Mouse (Mus musculus): ENCODE measurements around the gene Mcm3. TPM values are rescaled to one million over a fixed set of nuclear protein-coding genes. Genes with fewer than 3 reads are reported as not detected.

Mcm3 gene
- polyA plus RNA-seq, 1 experiment from 2014 or later: 28.3 TPM

DNA sequence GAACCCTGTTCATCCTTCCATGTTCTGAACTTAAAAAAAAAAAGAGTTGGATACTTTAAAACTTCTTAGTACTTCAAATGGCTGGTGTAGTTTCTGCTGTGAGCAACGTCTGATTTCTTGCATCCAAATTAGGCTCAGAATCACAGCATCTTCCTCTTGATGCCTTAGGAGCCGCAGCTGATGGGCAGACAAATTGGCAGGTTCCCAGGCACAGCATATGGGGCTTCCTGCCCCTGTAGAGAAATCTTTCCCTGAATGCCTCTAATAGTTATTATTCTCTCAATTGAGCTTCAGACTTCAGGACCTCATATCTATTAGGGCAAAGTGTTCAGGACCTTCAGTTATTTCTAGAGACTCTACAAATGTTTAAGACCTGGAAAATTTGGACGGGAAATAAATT, 19.8 kb upstream of the Mcm3 start:
- Histone ChIP-seq H3K9ac (replicated peaks; ENCODE audit: low read length) (no peak overlapping the region), H3K27me3 (ENCODE audit: control insufficient read depth, insufficient read depth, low read length) (no peaks in the 10 kb centered on the region), H3K4me2 (ENCODE audit: low read length) (no peak overlapping the region), H3K4me1 (ENCODE audit: control insufficient read depth, insufficient read depth, low read length) (peaks cover 2% of the 10 kb centered on the region; the same call in 1 of the 2 replicates), H3K9me3 (ENCODE audit: control insufficient read depth, low read length) (no peaks in the 10 kb centered on the region), H3K36me3 (ENCODE audit: control insufficient read depth, insufficient read depth, low read length) (no peaks in the 10 kb centered on the region), H3K4me3 (replicated peaks; ENCODE audit: low read depth, low read length) (no peak overlapping the region), H3K27ac (replicated peaks; ENCODE audit: low read depth, low read length) (no peak overlapping the region)
- peak; percentile 11 for DNase-seq
- 76% methylated on average over 3 of the region's 3 CpGs for WGBS
- no peak for ATAC-seq (ENCODE audit: low FRiP score, low TSS enrichment)

DNA sequence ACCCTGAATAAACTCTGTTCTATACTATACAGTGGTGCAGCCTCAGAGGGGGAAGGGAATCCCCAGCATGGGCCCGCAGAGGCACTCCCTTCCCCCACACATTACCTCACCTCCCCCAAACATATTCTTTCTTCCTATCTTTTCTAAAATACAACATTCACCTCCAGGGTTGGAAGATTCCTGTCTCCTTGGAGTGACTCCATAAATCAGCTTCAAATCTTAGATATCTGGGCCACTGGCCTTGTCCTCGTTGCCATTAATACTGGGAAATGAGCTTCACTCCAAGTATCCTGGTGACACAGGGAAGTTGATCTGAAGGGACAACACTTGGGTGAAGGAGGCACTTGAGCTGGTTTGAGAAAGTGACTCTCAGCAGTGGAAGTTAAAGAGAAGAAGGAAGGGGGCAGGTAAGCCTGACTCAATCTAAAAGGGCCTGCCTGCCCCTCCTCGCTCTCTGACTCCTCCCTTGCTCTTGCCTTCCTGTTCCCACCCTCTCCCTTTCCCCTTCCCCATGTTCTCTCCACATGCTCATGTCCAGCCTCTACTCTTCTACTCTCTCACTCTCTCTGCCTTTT, 16.5 kb upstream of the Mcm3 start:
- H3K36me3 ChIP-seq (ENCODE audit: control insufficient read depth, insufficient read depth, low read length): no peaks in the 10 kb centered on the region
- no peaks in the 10 kb centered on the region for H3K9me3 ChIP-seq (ENCODE audit: control insufficient read depth, low read length)
- no peaks in the 10 kb centered on the region for H3K4me1 ChIP-seq (ENCODE audit: control insufficient read depth, insufficient read depth, low read length)
- no peak for DNase-seq
- no peak overlapping the region for H3K4me3 ChIP-seq (replicated peaks; ENCODE audit: low read depth, low read length)
- no peak for ATAC-seq (ENCODE audit: low FRiP score, low TSS enrichment)
- H3K4me2 ChIP-seq (ENCODE audit: low read length): no peak overlapping the region
- no peaks in the 10 kb centered on the region for H3K27me3 ChIP-seq (ENCODE audit: control insufficient read depth, insufficient read depth, low read length)
- no peak overlapping the region for H3K27ac ChIP-seq (replicated peaks; ENCODE audit: low read depth, low read length)
- H3K9ac ChIP-seq (replicated peaks; ENCODE audit: low read length): no peak overlapping the region
- WGBS: 87% methylated on average over 3 of the region's 3 CpGs

DNA sequence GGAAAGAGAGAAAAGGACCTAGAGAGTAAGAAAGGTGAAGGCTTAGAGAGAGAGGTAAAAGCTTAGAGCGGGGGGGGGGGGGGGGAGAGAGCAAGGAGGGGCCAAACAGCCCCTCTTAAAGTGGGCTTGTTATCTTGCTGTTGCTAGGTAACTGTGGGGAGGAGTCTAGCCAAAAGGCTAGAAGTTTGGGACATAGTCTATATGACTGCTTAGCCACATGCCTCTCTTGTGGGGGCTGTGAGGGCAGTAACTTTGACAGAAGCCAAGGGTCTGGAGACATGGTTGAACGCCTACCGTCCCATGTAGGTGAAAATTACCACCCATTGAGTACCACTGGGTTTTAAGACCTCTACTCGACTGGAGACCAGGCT, 13.0 kb upstream of the Mcm3 start:
- Histone ChIP-seq H3K36me3 (ENCODE audit: control insufficient read depth, insufficient read depth, low read length) (no peaks in the 10 kb centered on the region), H3K27ac (replicated peaks; ENCODE audit: low read depth, low read length) (no peak overlapping the region), H3K4me3 (replicated peaks; ENCODE audit: low read depth, low read length) (no peak overlapping the region), H3K4me1 (ENCODE audit: control insufficient read depth, insufficient read depth, low read length) (no peaks in the 10 kb centered on the region), H3K27me3 (ENCODE audit: control insufficient read depth, insufficient read depth, low read length) (no peaks in the 10 kb centered on the region), H3K9ac (replicated peaks; ENCODE audit: low read length) (no peak overlapping the region), H3K4me2 (ENCODE audit: low read length) (no peak overlapping the region), H3K9me3 (ENCODE audit: control insufficient read depth, low read length) (no peaks in the 10 kb centered on the region)
- 85% methylated on average over 3 of the region's 4 CpGs for WGBS
- 0 out of 2 replicates have a peak, but pooled peaks have one; percentile 41 for ATAC-seq (ENCODE audit: low FRiP score, low TSS enrichment)
- DNase-seq: no peak

DNA sequence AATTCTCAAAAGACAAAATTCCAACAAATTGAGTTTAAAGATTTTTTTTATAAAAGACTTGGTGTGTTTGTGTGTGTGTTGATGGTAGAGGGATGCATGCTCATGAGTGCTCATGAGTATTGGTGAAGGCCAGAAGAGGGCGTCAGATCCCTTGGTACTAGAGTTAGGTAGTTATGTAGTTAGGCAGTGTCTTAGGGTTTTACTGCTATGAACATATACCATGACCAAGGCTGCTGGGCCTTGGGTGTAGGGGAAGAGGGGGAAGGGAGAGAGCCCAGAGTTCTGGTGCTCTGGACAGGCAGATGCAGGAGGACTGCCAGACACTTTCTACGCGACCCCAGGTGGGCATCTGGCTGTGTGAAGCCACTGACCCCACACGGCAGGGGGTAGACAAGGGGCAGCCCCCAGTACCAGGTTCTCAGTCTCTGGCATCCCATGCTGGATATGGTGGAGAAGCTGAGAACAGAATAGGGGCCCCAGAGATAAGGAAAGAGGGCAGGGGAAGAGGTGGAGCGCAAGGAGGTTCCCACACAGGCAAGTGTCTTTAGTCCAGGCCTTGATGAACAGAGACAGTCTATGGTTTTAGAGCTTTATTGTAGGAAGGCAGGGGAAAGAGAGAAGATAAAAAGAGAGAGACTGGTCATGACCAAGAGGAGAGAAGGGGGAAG, 12.5 kb upstream of the Mcm3 start:
- Histone ChIP-seq H3K9me3 (ENCODE audit: control insufficient read depth, low read length) (no peaks in the 10 kb centered on the region), H3K4me2 (ENCODE audit: low read length) (no peak overlapping the region), H3K4me1 (ENCODE audit: control insufficient read depth, insufficient read depth, low read length) (no peaks in the 10 kb centered on the region), H3K27me3 (ENCODE audit: control insufficient read depth, insufficient read depth, low read length) (no peaks in the 10 kb centered on the region), H3K9ac (replicated peaks; ENCODE audit: low read length) (no peak overlapping the region), H3K36me3 (ENCODE audit: control insufficient read depth, insufficient read depth, low read length) (no peaks in the 10 kb centered on the region), H3K27ac (replicated peaks; ENCODE audit: low read depth, low read length) (no peak overlapping the region), H3K4me3 (replicated peaks; ENCODE audit: low read depth, low read length) (no peak overlapping the region)
- no peak for DNase-seq
- WGBS: 76% methylated on average over 5 of the region's 5 CpGs
- ATAC-seq (ENCODE audit: low FRiP score, low TSS enrichment): no peak

DNA sequence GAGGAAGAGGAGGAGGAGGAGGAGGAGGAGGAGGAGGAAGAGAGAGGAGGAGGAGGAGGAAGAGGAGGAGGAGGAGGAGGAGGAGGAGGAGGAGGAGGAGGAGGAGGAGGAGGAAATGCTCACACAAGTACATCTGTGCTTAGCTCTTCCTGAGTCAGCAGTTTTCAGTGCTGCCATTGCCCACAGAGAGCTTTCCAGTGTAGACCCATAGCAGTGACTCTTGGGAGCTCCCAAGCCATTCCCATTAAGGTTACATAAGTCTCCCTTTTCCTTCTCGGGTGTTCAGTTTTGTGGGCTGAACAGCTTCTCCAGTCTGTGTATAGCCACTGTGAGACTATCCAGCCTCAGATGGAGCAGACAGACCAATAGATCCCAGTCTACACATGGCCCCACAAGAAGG, 10.4 kb upstream of the Mcm3 start:
- Histone ChIP-seq H3K27ac (replicated peaks; ENCODE audit: low read depth, low read length) (no peak overlapping the region), H3K9ac (replicated peaks; ENCODE audit: low read length) (no peak overlapping the region), H3K4me2 (ENCODE audit: low read length) (no peak overlapping the region), H3K4me3 (replicated peaks; ENCODE audit: low read depth, low read length) (no peak overlapping the region), H3K4me1 (ENCODE audit: control insufficient read depth, insufficient read depth, low read length) (no peaks in the 10 kb centered on the region), H3K9me3 (ENCODE audit: control insufficient read depth, low read length) (no peaks in the 10 kb centered on the region), H3K27me3 (ENCODE audit: control insufficient read depth, insufficient read depth, low read length) (no peaks in the 10 kb centered on the region), H3K36me3 (ENCODE audit: control insufficient read depth, insufficient read depth, low read length) (no peaks in the 10 kb centered on the region)
- whole genome bisulfite sequencing: 86% methylated on average over 1 of the region's 1 CpGs
- ATAC-seq (ENCODE audit: low FRiP score, low TSS enrichment) (no peak), DNase-seq (no peak)

DNA sequence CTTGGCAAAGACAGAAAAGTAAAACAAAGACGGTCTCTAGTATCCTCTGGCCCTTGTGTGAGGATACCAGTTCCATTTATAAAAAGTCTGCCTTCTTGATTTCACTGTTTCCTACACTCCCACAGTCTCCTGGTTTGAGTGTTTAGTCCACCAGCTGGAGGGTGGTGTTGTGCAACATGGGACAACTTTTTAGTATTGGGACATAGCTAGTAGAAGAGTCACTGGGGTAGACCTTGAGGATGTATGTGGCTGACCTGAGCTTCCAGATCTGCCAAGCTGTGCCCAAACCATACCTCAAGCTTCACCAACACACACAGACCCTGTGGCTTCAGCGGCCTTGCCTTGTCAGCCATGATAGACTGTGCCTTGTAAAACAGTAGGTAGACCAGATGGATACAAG, 7.9 kb upstream of the Mcm3 start:
- no peaks in the 10 kb centered on the region for H3K9me3 ChIP-seq (ENCODE audit: control insufficient read depth, low read length)
- no peaks in the 10 kb centered on the region for H3K36me3 ChIP-seq (ENCODE audit: control insufficient read depth, insufficient read depth, low read length)
- ATAC-seq (ENCODE audit: low FRiP score, low TSS enrichment) (no peak), DNase-seq (no peak)
- H3K27ac ChIP-seq (replicated peaks; ENCODE audit: low read depth, low read length): no peak overlapping the region
- no peaks in the 10 kb centered on the region for H3K4me1 ChIP-seq (ENCODE audit: control insufficient read depth, insufficient read depth, low read length)
- H3K4me2 ChIP-seq (ENCODE audit: low read length): no peak overlapping the region
- no peak overlapping the region for H3K9ac ChIP-seq (replicated peaks; ENCODE audit: low read length)
- H3K27me3 ChIP-seq (ENCODE audit: control insufficient read depth, insufficient read depth, low read length): no peaks in the 10 kb centered on the region
- 89% methylated on average over 2 of the region's 2 CpGs for WGBS
- H3K4me3 ChIP-seq (replicated peaks; ENCODE audit: low read depth, low read length): no peak overlapping the region

DNA sequence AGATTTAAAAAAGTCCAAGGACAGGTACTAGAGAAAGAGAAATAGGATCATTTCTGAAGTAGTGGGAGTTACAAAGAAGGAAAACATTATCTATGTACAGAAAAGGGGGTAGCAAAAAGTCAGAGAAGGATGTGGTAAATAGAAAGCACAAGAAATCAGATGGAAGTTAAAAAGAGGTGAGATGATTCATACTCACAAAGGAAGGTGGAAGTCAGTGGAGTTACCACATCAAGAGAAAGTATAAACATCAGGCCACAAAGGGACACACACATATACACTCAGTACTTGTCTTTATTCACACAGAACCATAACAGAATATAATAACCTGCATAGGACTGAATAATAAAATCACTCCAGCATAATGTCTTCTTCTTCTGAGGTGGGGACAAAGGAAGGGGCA, 4.9 kb upstream of the Mcm3 start:
- ATAC-seq (ENCODE audit: low FRiP score, low TSS enrichment) (no peak), DNase-seq (no peak)
- Histone ChIP-seq H3K27ac (replicated peaks; ENCODE audit: low read depth, low read length) (no peak overlapping the region), H3K36me3 (ENCODE audit: control insufficient read depth, insufficient read depth, low read length) (no peaks in the 10 kb centered on the region), H3K27me3 (ENCODE audit: control insufficient read depth, insufficient read depth, low read length) (no peaks in the 10 kb centered on the region), H3K9ac (replicated peaks; ENCODE audit: low read length) (no peak overlapping the region), H3K4me3 (replicated peaks; ENCODE audit: low read depth, low read length) (no peak overlapping the region), H3K4me2 (ENCODE audit: low read length) (no peak overlapping the region), H3K9me3 (ENCODE audit: control insufficient read depth, low read length) (no peaks in the 10 kb centered on the region), H3K4me1 (ENCODE audit: control insufficient read depth, insufficient read depth, low read length) (no peaks in the 10 kb centered on the region)

DNA sequence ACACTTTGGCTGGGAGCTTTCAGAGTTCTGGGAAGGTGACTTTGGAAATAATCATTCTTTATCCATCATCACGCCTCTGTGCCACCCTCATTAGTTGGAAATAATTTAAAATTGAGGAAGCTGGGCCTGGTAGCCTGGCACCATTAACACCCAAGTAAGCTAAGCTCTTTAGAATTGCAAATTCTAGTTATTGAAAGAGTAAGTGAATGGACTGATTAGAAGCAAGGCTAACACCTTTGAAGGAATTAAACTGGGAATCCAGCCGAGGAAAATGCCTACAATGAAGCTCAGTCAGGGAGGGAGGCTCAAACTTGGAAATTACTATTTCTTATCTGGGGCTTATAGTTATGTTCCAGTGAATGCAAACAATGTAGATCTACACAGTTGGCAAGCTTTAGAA, 3.8 kb upstream of the Mcm3 start:
- no peak for DNase-seq
- no peak overlapping the region for H3K9ac ChIP-seq (replicated peaks; ENCODE audit: low read length)

DNA sequence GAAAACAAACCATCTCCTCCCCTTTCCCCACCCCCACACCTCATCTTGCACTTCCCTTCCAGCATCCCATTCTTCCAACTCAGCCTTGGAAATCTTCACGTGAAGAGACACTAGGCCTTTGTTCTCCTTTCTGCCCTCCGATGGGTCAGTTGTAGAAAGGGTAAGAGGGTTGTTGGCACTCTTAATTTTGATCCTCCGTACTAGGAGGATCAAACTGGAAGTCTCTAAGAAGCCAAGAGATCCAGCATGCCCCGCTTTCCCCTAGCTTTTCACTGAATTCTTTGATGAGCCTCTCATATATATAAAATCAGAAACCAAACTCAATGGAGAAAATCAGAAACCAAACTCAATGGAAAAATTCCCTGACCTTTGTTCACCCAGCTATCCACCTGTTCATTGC, 3.4 kb upstream of the Mcm3 start:
- no peak for ATAC-seq (ENCODE audit: low FRiP score, low TSS enrichment)
- DNase-seq: no peak
- Histone ChIP-seq H3K9ac (replicated peaks; ENCODE audit: low read length) (no peak overlapping the region), H3K27me3 (ENCODE audit: control insufficient read depth, insufficient read depth, low read length) (no peaks in the 10 kb centered on the region), H3K4me2 (ENCODE audit: low read length) (no peak overlapping the region), H3K36me3 (ENCODE audit: control insufficient read depth, insufficient read depth, low read length) (no peaks in the 10 kb centered on the region), H3K9me3 (ENCODE audit: control insufficient read depth, low read length) (no peaks in the 10 kb centered on the region), H3K4me3 (replicated peaks; ENCODE audit: low read depth, low read length) (no peak overlapping the region), H3K27ac (replicated peaks; ENCODE audit: low read depth, low read length) (no peak overlapping the region), H3K4me1 (ENCODE audit: control insufficient read depth, insufficient read depth, low read length) (no peaks in the 10 kb centered on the region)
- 42% methylated on average over 4 of the region's 4 CpGs for WGBS

More for the DNA sequence above, 3.8 kb upstream of the Mcm3 start:
- ATAC-seq (ENCODE audit: low FRiP score, low TSS enrichment): no peak
- H3K27me3 ChIP-seq (ENCODE audit: control insufficient read depth, insufficient read depth, low read length): no peaks in the 10 kb centered on the region
- H3K4me2 ChIP-seq (ENCODE audit: low read length): no peak overlapping the region
- H3K9me3 ChIP-seq (ENCODE audit: control insufficient read depth, low read length): no peaks in the 10 kb centered on the region
- no peak overlapping the region for H3K4me3 ChIP-seq (replicated peaks; ENCODE audit: low read depth, low read length)
- H3K36me3 ChIP-seq (ENCODE audit: control insufficient read depth, insufficient read depth, low read length): no peaks in the 10 kb centered on the region
- no peaks in the 10 kb centered on the region for H3K4me1 ChIP-seq (ENCODE audit: control insufficient read depth, insufficient read depth, low read length)
- WGBS: 19% methylated on average over 2 of the region's 2 CpGs
- no peak overlapping the region for H3K27ac ChIP-seq (replicated peaks; ENCODE audit: low read depth, low read length)

Measured in midbrain, embryonic 14.5 days (tissue).